Comparison of ENCODE assay signal across 14 mouse cellular contexts in genomic region chr1:185192087-185192486, GRCm38 (mm10).
"Had no signal": no experiment of that assay in that cellular context is flagged by ENCODE, and none has a peak within 500 bp of the region (broad histone marks: within the 10 kb centered on the region; RNA-seq: fewer than 3 reads in every experiment).

No protein-coding gene starts in this region.

- H3K9ac ChIP-seq: liver, embryonic 15.5 days; lung, embryonic 14.5 days; stomach, embryonic 15.5 days had no signal

- ATAC-seq: intestine, postnatal 0 days had no signal

- H3K36me3 ChIP-seq: liver, embryonic 15.5 days; stomach, embryonic 15.5 days had no signal

- H3K27me3 ChIP-seq: liver, embryonic 15.5 days; stomach, embryonic 15.5 days had no signal

- DNase-seq: kidney, adult 2 months; kidney, postnatal 36 days; layer of hippocampus, postnatal 36 days; lung, embryonic 14.5 days; lung, postnatal 10 days; lung, postnatal 36 days; midbrain, embryonic 14.5 days; thymus, postnatal 25 days had no signal

- H3K27ac ChIP-seq: kidney, postnatal 0 days; left cerebral cortex, adult 2 months; liver, embryonic 15.5 days; stomach, embryonic 15.5 days had no signal

- H3K4me3 ChIP-seq: left cerebral cortex, adult 2 months; liver, embryonic 15.5 days; stomach, embryonic 15.5 days had no signal

- H3K9me3 ChIP-seq: liver, embryonic 15.5 days; stomach, embryonic 15.5 days had no signal

- H3K4me2 ChIP-seq: liver, embryonic 11.5 days; liver, embryonic 15.5 days; lung, embryonic 14.5 days; stomach, embryonic 15.5 days had no signal
